Mouse (Mus musculus) brown adipose tissue, adult 24 weeks (tissue): ENCODE results near the gene Ctnnb1. TPM values are rescaled to one million over a fixed set of nuclear protein-coding genes. Genes with fewer than 3 reads are reported as not detected.

Experiments
- H3K27ac ChIP-seq: fragments of 200-500 bp; replicated peaks from 2 replicates; pipeline ENCODE4 v1.5.1; 2012; ENCODE audit warnings: low read depth, mild to moderate bottlenecking, low read length
- H3K4me1 ChIP-seq: fragments of 200-500 bp; 2 replicates; pipeline ENCODE4 v1.6.1; 2012; ENCODE audit warnings: low read length, mixed read lengths; ENCODE audit not compliant: control insufficient read depth, insufficient read depth, insufficient read length
- H3K4me3 ChIP-seq: fragments of 200-500 bp; 2 replicates; pipeline ENCODE4 v1.5.1; 2012; ENCODE audit warnings: low read depth, mild to moderate bottlenecking, low read length, moderate library complexity; ENCODE audit not compliant: insufficient read depth
- polyA plus RNA-seq: library from polyadenylated mRNA; stranded (reverse); fragments of >200 nt; gene quantifications from 2 replicates; pipeline ENCODE4 v1.2.4, GENCODE M21; 2012; ENCODE audit not compliant: missing spikeins, insufficient read depth, insufficient read length

Ctnnb1 gene
- polyA plus RNA-seq, 1 experiment: 200 TPM

GRCm38 (mm10) chr9:120988088-120988487 lies 59.1 kb downstream of the Ctnnb1 start:
- H3K4me1 ChIP-seq: no peaks in the 10 kb centered on the region
- no peak overlapping the region for H3K27ac ChIP-seq
- no peak overlapping the region for H3K4me3 ChIP-seq

- Histone ChIP-seq H3K27ac (no peak overlapping the region), H3K4me3 (no peak overlapping the region)
Observed at GRCm38 (mm10) chr9:120989806-120990700, 61.0 kb downstream of the Ctnnb1 start.

DNA sequence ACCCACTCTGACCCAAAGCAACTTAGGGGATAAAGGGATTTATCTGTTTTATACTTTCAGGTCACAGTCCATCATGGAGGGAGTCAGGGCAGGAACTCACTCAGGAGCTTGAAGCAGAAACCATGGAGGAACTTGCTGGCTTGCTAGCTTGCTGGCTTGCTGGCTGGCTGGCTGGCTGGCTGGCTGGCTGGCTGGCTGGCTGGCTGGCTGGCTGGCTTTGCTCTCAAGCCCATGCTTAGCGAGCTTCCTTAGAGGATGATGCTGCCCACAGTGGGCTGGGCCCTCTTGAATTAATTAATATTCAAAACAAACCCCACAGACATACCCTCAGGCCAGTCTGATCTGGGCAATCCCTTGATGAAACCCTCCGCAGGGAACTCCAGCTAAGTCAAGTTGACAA lies 62.8 kb downstream of the Ctnnb1 start:
- no peak overlapping the region for H3K27ac ChIP-seq
- no peaks in the 10 kb centered on the region; the same call in 1 of the 2 replicates for H3K4me1 ChIP-seq
- no peak overlapping the region for H3K4me3 ChIP-seq

More at GRCm38 (mm10) chr9:120989806-120990700, 61.0 kb downstream of the Ctnnb1 start:
- no peaks in the 10 kb centered on the region; the same call in 1 of the 2 replicates for H3K4me1 ChIP-seq

GRCm38 (mm10) chr9:120993004-120993403 lies 64.0 kb downstream of the Ctnnb1 start:
- Histone ChIP-seq H3K4me1 (no peaks in the 10 kb centered on the region; the same call in 1 of the 2 replicates), H3K4me3 (no peak overlapping the region), H3K27ac (no peak overlapping the region)

DNA sequence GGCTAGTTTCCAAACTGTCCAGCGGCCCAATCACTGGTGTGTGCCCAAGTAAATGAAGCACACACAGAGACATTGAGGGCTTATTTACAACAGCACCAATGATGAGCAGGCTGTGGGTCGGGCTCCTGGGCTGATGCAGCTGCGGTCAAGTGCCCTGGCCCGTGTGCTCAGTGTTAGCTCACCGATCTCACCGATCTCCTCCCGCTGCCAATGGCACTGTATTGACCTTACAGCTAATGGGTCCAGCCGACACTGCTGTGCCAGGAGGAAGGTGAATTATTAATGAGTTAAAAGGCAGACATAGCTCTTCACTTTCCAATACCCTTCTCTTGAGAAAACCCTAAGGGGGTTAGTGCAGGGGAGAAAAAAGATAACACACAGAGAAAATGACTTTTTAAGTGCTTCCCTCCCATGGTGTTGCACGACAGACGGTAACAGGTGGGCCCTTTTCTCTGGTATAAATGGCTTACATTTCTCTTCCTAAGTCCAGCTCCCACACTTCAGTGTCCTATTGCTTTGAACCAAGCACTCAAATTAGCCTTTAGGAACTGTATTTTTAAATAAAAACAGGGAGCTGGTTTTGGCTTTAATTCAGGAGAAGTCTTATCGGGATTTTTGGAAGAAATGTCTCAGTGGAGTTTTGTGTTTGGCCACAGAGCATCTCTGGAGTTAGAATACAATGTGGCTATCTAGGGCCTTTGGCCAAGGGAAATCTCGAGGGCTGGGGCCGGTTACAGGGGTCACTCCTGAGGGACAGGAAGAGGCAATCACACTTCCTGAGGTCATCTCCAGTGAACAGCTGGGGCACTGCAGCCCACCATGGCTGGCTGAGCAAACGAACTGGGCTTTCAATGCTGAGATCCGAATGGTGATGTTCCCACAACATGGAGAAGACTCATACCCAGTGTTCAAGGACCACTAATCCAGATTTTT lies 65.5 kb downstream of the Ctnnb1 start:
- no peak overlapping the region for H3K4me3 ChIP-seq
- H3K27ac ChIP-seq: no peak overlapping the region
- no peaks in the 10 kb centered on the region; the same call in 1 of the 2 replicates for H3K4me1 ChIP-seq

GRCm38 (mm10) chr9:120998696-120999095 lies 69.7 kb downstream of the Ctnnb1 start:
- Histone ChIP-seq H3K27ac (no peak overlapping the region), H3K4me1 (peaks cover 6% of the 10 kb centered on the region), H3K4me3 (no peak overlapping the region)

- no peak overlapping the region for H3K4me3 ChIP-seq
- peaks cover 6% of the 10 kb centered on the region; the same call in 1 of the 2 replicates for H3K4me1 ChIP-seq
- no peak overlapping the region for H3K27ac ChIP-seq
Observed at GRCm38 (mm10) chr9:121000641-121001320, 71.8 kb downstream of the Ctnnb1 start.

DNA sequence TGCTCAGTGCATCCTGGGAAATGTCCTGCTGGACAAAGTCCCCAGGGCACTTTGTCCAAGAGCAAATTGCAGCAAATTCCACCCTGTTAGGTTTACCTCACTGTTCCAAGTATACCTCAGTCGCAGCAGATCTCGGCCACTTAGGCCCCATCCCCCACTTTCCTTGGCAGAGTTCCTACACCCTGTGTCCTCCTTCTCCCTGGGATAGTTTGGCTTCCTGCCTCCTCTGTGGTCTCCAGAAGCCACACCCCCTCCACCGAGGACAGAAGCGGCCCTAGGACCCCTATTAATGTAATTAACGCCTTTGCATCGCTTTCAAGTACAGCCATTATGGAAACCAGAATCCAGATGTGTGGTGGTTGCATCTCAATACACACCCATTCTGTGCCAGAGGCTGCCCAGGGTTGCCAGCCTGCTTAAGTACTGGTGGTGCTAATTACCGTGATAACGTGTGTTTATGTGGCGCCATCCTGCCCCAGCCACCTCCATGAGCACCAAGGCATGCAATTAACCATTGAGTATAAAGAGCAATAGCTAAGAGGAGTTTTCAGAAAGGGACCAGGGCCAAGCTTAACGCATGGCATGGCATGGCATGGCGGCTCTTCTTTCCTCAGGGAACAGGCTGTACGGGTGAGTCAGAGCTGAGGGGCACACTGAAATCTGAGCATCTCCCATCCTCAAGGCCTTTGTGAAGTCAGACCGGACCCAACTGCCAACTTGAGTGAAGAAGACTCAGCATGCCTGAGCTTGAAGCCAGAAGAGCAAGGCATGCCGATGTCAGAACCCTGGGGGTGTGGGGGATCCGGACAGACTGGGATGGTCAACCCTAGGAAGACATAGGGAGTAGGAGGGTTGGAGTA lies 72.9 kb downstream of the Ctnnb1 start:
- Histone ChIP-seq H3K4me3 (no peak overlapping the region), H3K4me1 (peaks cover 6% of the 10 kb centered on the region; the same call in 1 of the 2 replicates), H3K27ac (no peak overlapping the region)

DNA sequence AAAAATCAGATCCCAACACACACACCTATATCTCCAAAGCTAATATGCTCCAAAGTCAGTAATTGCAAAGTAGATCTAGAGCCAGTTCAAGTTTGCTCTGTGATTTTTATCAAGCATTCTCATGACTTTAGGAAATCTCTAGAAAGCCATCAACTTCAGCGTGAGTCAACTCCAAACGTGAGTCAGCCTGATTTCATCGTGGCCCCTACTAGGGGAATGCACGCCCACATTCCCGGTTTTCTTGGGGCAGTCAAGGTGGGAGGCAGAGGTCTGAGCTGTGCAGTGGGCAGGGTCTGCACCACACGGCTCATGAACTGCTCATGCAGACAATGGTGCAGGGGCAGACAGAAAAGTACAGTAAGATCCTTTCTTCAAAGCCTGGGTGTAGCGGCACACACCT lies 76.9 kb downstream of the Ctnnb1 start:
- no peak overlapping the region for H3K27ac ChIP-seq
- H3K4me1 ChIP-seq: peaks cover 6% of the 10 kb centered on the region; the same call in 1 of the 2 replicates
- no peak overlapping the region for H3K4me3 ChIP-seq
